Mouse (Mus musculus) B cell, adult 2 months (primary cell): ENCODE results near the gene Ntrk3.

Experiments used
- DNase-seq, 2 experiments: peaks; one replicate each; pipeline ENCODE4 v3.0.0; 2022

Ntrk3 gene

DNA sequence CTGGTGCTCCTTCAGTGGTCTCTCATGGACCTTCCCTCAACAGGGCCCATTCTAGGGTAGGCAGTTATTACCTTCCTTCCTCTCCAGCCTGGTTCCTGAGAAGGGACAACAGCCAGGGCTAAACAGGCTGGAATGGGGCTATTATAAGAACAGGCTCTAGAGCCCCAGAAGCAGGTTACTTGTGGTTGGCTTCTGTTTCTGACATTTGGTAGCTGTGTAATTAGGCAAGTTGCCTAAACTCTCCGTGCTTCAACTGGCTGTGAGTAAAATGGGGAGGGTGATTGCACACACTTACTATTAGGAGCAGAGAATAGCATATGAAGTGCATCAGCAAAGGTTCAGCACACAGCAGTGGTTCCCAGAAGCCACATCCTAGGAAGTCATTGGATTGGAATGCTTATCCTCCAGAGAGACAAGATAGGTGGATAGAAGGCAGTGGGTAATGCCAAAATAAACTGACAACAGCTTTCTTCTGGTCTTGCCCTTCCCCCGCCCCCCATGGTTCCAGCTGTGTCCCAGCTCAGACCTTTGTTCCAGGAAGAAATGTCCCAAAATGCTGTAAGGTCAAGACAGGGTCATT, 230.7 kb downstream of the Ntrk3 start:
- DNase-seq: no peak

DNA sequence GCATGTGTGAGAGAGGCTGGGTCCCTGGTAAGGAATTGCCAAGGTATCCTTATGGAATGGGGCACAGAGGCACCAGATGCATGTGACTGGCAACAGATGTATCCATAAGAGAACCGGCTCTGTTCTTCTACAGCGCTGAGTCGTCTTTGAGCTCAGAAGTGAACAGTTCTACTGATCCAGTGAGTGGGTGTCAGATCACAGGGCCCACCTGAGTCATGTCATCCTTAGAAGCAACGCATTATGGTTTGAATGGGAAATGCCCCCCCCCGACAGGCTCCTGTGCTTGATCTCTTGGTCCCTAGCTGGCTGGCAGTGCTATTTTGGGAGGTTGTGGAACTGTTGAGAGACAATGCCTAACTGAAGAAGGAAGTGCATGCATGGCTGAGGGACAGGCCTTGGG, 236.9 kb downstream of the Ntrk3 start:
- DNase-seq: no peak

DNA sequence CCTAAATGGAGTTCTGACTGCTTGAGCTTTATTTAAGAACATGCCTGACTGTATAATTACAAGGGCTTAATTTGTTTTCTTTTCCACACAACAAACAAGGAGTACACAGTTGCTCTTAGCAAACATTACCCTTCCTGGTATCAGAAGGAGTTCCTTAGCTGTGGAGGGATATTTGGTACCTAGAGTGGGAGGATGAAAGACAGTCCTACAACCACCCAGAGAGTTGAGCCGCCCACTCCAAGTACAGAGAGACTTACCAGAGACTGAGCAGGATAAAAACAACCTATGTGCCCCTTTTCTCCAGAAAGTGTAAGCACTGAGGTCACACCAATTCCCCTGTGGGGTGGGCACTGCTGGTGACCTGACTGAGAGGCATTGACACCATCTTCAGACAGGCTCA, 237.8 kb downstream of the Ntrk3 start:
- no peak for DNase-seq

DNA sequence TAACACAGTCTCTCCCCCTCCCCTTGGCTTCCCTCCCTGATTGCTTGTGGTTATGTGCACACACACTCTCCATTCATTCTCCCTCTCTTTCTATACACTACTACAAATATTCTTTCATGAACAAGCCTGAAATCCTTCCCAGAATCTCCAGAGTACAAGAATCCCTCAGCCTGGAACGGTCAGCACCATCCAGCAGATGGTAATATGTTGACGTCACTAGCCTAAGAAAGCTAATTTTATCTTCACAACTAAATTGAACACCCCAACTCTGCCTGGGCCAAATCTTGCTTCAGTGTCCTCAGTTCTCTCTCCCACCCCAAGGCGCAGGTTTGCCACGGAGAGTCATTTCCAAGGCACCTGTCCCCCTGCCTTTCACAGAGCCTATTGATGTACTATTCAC, 239.5 kb downstream of the Ntrk3 start:
- DNase-seq: no peak

DNA sequence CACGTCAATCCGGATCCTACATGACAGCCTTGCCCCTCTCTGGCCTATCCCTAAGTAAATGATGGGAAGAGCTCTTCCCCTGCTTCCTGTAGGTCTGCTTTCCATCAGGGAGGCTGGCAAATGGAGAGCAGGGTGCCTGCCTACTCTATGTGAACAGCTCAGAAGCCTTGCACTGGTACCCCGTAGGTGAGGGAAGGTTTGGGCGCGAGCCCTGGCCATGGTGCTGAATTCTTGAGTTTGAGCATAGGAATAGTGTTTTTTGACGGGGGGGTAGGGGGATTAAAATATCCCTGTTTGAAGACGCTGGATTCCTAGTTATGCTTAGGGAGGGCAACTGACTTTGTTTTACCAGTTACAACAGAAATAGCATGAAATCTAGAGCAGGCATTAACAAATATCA, 240.0 kb downstream of the Ntrk3 start:
- no peak for DNase-seq

DNA sequence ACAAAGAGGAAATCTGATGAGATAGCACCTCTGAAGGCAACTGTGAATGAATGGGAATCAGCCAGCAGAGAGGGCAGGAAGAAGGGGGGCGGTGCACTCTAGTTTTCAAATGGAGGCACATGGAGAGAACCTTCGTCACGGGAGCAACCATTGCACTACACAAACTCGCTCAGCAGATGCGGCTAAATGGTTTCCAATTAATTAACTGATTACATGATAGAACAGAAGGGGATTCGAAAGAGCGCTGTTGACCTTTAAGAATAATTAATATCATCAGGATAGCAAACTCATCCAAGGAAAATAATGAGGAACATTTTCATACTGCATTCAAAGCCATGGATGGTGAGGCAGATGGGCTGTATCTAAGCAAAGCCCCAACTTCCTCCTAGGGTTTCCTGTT, 244.2 kb downstream of the Ntrk3 start:
- no peak for DNase-seq

DNA sequence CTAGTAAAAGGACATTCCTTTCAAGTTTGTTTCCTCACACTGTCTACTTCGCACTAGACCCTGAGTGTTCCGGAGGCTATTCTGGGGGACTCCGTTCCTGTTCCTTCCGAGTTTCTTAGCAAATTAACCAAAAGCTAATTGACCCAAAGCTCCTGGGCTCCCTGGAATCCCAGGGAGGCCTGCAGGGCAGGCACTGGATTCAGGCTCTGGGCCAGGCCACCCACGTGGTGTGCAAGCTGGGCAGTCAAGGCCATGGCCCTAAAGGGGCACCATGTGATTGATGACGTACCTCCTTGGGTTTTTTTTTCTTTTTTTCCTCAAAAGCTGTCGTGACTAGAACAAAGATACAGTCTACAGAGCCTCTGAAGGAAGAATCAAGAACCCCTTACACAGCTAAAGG, 246.6 kb downstream of the Ntrk3 start:
- no peak for DNase-seq

DNA sequence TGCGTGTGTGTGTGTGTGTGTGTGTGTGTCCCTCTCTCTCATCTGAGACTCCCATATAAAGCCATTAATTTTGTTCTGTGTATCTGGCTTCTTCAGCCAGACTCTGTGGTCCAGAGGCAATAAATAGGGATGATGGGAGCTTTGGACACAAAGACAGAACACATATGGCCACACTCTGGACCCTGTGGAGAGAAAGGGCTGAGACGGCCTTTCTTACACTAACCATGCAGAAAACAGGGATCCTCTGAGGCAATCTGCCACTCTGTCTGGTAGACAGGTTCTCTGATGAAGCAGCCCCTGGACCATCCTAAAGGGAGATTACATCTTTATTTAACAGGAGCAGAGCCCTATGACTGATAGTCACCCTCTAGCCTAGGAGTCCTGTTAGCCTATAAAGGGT, 253.5 kb downstream of the Ntrk3 start:
- no peak for DNase-seq

DNA sequence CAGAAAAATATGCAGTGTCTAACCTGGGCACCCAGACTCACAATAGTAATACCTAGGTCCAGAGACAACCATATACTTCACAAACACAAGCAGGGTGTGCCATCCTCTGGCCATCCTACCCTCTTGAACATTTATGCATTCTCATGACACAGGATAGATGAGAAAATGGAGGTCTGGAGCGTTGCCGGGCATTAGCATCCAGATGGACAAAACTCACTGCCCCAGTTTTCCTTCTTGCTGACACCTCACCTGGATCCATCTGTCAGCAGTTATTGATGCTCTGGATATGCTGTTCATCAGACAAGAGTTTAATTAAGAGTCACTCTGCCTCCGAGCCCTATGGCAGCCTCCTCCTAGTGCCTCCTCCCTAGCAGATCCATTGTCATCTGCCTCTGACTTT, 254.1 kb downstream of the Ntrk3 start:
- DNase-seq: no peak

DNA sequence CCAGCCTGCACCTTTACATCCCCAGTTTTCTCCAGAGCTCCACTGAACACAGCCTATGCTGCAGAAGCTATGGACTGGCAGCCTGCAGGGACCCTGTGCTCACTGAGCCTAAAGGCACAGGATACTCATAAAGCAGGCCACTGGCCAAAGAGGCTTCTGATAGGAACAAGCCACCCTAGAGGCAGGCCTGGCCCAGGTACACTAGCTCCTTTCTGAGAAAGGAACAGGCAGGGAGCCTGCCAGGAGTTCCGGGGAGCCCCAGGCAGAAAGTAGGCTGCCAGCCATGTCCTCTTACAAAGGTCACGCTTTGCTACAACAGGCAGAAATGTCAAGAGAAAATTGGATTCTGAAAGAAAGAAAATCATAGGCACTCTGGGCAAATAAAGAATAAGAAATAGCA, 254.8 kb downstream of the Ntrk3 start:
- DNase-seq: no peak

DNA sequence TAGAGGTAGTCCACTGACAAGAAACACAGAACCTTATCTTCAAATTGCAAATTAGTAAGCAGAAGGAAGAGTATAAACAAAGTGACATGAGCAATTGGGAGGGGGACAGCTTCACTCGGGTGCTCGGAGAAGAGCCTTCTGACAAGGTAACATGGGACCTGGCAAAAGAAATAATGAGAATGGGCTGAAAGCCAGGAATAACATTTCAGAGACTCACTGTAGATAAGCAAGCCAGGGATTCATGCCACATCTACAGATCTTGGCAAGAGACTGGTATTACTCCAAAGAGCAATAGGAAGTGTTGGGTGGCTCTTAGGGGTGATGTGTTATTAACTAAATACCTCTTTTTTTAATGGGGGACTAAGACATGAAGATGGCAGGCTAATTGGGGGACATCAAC, 258.9 kb downstream of the Ntrk3 start:
- DNase-seq: no peak

DNA sequence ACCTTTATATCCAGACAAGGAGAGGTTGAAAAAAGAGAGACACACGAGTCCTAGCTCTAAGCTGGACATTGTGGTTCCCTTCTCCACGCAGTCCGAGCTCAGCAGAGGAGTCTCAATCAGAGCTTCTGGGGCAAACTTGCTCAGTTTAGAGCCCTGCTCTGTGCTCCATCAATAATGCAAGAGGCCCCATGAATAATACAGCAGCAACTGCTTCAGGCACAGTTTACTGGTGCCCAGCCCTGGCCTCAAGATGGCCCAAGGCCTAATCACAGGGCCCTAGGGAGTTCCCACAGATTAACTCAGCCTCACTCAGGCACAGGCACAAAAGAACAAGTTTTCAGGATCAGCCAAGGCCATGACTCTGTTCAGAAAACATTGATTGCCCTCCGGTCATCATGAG, 266.1 kb downstream of the Ntrk3 start:
- no peak for DNase-seq

DNA sequence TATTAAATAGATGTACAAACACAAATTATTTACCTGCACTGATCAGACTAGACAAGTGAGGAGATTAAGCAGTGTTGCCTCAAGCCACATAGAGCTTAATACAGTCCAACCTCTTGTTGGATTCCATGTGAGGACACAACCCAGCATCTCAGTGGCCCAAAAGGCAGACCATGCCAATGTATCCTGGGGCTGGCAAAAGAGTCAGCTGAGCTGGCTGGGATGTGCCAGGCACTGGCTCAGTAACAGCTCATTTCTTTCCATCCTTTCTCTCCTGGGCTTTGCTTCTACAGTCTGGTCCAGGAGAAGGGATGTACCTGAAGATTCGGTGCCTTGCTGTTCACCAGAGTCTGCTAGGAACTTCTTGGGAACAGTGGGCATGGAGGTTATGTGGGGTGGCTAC, 266.5 kb downstream of the Ntrk3 start:
- DNase-seq: no peak

DNA sequence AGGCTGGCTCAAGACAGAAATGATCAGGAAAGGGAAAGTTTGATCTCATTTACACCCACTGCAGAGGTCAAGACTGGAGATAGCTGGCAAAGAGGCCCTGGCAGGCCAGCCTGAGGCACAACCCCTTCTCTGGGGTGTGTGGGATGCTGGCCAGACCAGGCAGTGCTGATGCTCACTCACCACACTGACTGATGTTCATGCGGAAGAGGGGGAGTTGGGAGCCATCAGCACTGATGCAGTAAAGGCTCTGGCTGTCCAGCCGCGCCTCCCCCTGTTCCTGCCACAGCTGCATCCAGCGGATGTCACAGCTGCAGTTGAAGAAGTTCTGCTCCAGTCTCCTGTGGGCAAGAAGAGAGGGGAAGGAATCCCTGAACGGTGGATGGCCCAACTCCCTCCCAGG, 275.2 kb downstream of the Ntrk3 start:
- DNase-seq: no peak

DNA sequence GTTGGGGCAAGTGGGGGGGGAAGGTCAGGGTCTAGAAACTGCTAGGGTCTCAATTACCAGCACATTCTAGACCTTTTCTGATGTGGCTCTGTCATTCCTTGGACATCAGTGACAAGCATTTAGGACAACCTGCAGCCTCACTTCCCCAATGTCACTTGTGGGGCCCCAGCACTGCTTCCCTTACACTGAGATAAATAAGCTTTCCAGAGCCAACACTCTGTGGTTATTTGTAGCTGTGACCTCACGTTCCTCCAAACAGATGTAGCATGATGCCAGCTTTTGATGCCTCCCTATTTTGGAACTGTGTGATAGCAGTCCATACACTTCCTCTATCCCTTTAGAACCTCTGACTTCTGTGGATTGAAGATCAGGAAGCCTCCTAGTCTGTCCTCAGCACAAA, 278.8 kb downstream of the Ntrk3 start:
- DNase-seq: no peak

DNA sequence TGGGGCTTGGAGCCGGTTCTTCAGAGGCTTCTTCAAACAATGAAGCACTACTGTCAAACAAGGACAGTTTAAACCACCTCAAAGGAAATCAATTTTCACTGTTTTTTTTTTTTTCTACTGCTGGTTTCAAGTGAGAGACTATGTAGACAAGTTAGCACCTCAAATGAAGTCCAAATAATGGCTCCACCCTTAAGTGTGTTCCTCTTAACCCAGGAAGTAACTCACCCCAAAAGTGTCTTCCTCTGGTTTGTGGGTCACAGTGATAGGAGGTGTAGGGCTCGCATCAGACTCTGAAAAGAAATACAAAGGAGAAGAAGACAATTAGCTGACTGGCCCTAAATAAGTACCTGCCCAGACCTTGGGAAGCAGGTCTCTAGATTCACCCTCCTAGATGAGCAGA, 286.1 kb downstream of the Ntrk3 start:
- no peak for DNase-seq

DNA sequence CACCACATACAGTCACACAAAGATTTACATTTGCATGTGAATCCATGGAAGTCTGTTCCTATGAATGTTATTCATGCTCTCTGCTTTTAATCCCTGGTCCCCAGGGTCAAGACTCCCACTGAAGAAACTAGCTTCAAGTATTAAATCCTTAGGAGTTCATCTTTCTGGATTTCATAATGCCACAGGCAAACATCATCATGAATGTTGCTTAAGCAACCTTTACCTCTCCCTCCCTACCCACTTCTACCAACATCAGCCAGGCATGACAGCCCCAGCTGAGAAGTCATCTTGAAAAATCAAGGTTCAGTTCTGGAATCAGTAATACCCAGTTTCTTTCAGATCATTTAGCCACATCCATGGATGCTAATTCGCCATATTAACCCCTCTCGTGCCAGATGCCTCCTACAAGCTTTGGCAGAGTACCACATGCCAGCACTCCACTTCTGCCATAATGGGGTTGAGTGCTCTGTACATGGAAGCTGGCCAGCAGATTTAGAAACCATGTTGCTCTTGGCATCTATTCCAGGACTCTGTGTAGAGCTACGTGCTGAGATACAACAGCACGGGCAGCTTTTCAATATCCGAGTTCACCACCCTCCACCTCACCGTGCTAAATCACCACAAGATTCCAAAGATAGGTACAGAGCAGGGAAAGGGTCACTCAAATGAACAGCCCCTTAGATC, 287.8 kb downstream of the Ntrk3 start:
- DNase-seq: no peak

DNA sequence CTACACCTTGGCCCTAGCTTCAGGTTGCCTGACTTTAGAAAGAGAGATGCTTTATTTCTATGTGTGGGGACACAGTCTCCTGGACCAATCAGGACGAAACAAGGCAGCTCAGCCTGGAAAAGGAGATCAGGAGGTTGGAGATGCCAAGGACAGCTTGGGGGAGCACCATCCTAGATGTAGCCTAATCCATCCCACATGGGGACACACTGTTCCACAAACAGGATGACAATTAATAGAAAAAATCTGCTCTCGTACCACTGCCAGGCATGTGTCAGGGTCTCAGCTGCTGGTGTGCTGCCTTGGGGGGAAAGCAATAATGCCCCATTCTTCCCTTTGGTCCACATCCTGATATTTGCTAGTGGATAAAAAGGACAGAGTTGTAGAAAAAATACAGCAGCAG, 289.0 kb downstream of the Ntrk3 start:
- DNase-seq: no peak

DNA sequence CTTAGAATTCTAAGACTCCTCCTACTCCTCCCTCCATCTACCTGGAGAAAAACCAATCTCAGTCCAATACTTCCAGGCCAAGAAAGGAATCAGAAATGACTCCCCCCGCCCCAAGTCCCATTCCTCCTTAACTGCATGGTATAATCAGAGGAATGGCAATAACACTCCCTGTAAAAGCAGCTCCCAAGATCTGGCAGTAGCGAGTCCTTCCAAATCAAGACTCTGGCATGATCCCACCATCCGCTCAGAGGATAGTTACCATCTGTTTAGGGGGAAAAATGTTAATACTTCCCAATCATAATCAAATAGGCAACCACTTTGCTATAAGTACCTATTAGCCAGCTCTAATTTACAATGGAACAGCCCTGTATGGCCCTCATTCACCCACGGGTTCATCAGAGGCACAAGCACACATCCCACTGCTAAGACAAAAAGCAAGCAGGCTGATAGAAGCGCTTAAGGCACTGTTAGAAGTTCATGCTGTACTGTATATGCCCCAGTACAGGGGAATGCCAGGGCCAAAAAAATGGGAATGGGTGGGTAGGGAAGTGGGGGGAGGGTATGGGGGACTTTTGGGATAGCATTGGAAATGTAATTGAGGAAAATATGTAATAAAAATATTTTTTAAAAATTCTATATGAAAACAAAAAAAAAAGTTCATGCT, 294.3 kb downstream of the Ntrk3 start:
- DNase-seq: no peak

DNA sequence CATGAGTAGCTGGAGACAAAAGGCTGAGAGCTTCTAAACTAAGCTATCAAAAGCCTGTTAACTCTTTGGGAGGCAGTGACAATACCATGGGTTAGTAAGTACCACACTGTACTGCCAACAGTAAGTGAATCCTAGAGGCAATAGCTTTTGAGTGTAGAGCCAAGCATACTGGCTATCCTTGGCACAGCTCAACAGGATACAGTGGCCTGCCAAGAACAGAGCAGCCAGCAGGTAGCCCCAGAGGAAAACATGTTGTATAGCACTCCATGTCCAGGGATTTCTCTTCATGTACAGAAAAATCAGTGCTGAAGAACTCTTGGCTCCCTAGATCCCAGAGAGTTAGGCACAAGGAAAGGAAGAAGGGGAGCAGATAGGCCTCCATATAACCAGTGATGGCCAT, 296.1 kb downstream of the Ntrk3 start:
- no peak for DNase-seq

DNA sequence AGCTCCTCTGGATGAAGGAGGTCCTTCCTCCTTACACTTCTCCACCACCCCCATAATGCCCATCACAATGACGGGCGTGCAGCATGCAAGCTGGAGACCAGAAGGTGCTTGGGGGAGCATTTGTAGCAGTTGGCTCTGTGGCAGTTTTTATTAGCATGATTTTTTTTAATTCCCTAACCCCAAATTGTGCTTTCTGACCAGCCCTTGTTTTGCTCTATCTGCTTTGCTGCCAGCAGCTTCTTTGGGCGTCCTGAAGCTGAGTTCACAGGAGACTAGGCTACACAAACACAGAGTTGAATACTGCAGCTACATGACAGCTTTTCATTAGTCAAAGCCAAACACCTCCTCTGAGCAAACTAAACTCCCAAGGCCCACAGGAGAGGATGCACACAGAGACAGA, 296.9 kb downstream of the Ntrk3 start:
- DNase-seq: no peak

DNA sequence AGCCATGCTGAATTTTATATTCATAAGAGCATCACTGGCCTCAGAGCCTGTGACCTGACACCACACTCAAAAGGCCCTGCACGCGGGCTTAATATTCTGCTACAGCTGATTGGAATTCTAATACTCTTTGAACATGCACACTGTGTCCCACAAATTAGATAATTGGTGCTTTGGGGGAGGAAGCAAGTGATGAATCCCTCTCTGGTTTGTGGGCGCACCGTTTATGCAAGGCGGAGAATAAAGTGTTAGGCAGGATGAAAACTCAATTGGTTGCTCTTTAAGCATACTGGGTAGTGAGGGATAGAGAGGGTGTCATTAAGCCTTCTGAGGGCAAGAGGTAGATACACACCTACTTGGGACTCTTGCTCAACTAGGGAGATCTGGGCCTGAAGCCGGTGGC, 297.3 kb downstream of the Ntrk3 start:
- DNase-seq: no peak

DNA sequence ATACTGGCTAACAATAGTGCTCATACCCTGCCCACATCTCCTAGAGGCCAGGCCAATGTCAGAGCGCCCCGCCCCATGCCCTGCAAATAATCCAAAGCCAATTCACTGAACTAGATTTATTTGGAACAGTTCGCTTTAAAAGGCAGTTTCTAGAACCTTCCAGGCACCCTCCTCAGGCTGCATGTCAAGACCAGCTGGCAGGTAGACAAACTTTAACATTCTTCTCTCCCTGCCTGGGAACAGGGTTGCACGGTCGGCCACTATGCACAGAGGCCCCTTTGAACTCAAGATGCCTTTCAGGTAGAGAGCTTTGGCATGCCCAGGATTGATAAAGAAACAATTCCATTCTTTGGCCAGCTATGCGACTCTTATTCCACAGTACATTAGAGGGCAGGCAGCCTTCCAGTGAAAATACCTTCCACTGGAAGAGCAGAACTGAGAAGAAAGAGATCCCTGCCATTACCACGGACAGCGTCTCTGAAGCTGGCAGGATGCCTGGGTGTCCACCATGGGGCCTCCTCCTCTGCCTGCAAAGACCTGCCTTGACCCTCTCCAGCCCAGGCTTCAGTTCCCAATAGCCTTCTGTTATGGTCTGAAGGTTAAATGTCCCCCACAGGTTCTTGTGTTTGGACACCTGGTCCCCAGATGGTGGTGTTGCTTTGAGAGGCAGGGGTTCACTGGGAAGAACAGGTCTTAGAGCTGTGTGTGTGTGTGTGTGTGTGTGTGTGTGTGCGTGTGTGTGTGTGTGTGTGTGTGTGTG, 298.3 kb downstream of the Ntrk3 start:
- DNase-seq: no peak

DNA sequence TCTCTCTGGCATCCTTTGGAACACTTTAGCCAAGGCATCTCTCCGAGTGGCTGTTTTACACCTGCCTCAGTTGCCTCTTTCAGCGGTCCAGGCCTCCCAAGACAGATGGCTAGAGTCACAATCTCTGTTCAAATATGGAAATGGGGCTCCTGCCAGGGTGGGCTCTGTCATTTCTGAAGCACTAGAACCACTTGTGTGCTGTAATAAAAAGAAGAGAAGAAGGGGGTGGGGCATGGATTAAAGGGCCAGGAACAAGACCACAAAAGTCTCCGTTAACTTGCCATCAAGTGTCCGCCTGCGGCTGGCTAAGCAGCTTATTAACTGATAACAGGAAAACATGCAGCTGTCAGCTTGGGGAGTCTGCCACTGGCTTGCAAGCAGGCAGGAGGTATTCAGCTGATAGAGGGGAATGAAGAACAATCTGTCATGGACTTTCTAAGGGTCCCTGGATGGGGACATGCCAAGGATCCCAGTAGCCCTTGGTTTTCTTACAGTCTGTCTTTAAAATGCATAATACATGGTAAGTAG, 304.1 kb downstream of the Ntrk3 start:
- DNase-seq: no peak
